Mouse (Mus musculus): Measurements from ENCODE around the gene Cnnm2. TPM values are rescaled to one million over a fixed set of nuclear protein-coding genes. Genes with fewer than 3 reads are reported as not detected.
"Not testable (repeated sequence)": the region's sequence is repeated elsewhere in the genome, so short reads cannot be mapped to it uniquely, and the experiment has no call there.

Cnnm2 gene
- polyA plus RNA-seq, 1 experiment from 2014 or later: 2.9 TPM

GRCm38 (mm10) chr19:46733626-46734025, 27.8 kb upstream of the Cnnm2 start:
- Histone ChIP-seq H3K36me3 (peaks cover 20% of the 10 kb centered on the region; the same call in 1 of the 2 replicates), H3K27me3 (no peaks in the 10 kb centered on the region), H3K4me2 (no peak overlapping the region), H3K4me1 (replicated peaks) (no peaks in the 10 kb centered on the region), H3K9me3 (no peaks in the 10 kb centered on the region), H3K9ac (replicated peaks) (no peak overlapping the region), H3K27ac (no peak overlapping the region), H3K4me3 (replicated peaks) (no peak overlapping the region)
- no peak for ATAC-seq (ENCODE audit: insufficient number of reproducible peaks, insufficient read depth, low FRiP score, low TSS enrichment, low read depth)
- WGBS: 88% methylated on average over 7 of the region's 7 CpGs

- H3K4me1 ChIP-seq (replicated peaks): no peaks in the 10 kb centered on the region
- 75% methylated on average over 5 of the region's 5 CpGs for WGBS
- no peak for ATAC-seq (ENCODE audit: insufficient number of reproducible peaks, insufficient read depth, low FRiP score, low TSS enrichment, low read depth)
- no peak overlapping the region for H3K27ac ChIP-seq
- no peak overlapping the region for H3K4me2 ChIP-seq
- no peaks in the 10 kb centered on the region for H3K9me3 ChIP-seq
- no peak overlapping the region for H3K4me3 ChIP-seq (replicated peaks)
- H3K27me3 ChIP-seq: no peaks in the 10 kb centered on the region
- H3K36me3 ChIP-seq: peaks cover 22% of the 10 kb centered on the region; the same call in 1 of the 2 replicates
- H3K9ac ChIP-seq (replicated peaks): no peak overlapping the region
These were observed 26.2 kb upstream of the Cnnm2 start for GRCm38 (mm10) chr19:46735241-46735640.

DNA sequence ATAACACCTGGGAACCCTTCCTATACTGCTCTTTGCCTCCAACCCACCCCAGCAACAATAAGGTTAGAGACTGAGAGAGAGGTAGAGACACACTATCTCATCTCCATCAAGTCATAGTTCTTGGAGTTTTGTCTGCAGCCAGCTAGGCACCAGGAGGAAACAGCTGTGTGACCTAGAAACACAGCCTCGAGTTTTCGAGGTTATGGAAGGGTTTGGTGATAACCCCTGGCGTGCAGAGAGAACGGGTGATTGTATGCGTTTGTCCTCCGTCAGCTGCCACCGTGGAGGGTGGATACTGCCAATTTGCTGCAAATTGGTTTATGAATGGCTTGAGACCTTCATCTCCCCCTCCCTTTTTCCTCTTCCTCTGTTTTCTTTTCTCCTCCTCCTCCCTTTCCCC, 24.3 kb upstream of the Cnnm2 start:
- H3K4me1 ChIP-seq (replicated peaks): no peaks in the 10 kb centered on the region
- no peak overlapping the region for H3K4me2 ChIP-seq
- H3K36me3 ChIP-seq: peaks cover 16% of the 10 kb centered on the region; the same call in 1 of the 2 replicates
- no peak overlapping the region for H3K9ac ChIP-seq (replicated peaks)
- no peaks in the 10 kb centered on the region for H3K27me3 ChIP-seq
- no peak overlapping the region for H3K27ac ChIP-seq
- WGBS: 81% methylated on average over 7 of the region's 7 CpGs
- no peak for ATAC-seq (ENCODE audit: insufficient number of reproducible peaks, insufficient read depth, low FRiP score, low TSS enrichment, low read depth)
- H3K4me3 ChIP-seq (replicated peaks): no peak overlapping the region
- no peaks in the 10 kb centered on the region for H3K9me3 ChIP-seq

DNA sequence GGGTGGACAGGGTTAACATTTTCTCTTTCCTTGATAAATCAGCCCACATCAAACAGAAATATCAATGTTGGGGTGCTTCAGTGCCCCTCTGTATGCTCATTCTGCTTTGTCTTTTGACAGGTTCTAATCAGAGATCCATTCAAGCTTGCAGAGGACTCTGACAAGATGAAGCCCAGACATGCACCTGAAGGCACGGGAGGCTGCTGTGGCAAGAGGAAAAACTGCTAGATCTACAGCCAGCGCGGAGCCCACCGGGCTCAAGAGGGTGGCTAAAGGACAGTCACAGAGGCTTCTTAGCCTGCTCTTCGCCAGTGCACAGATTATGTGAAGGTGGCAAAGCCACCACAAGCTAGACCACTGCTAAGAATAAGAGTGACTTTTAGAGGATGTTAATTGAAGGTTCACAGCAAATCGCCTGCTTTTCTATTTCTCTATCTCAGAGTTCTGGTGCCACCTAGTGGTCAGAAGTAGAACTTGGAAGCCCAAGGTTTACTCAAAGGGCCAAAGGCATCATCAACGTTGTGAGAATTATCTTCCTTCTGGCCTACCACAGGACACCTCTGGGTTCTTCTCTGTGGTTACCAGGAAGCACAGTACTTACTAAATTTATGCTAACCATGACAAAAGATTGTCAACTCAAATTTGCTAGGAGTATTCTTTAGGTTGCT, 20.9 kb upstream of the Cnnm2 start:
- 55% methylated on average over 7 of the region's 7 CpGs for WGBS
- no peak overlapping the region for H3K4me2 ChIP-seq
- no peak for ATAC-seq (ENCODE audit: insufficient number of reproducible peaks, insufficient read depth, low FRiP score, low TSS enrichment, low read depth)
- H3K9me3 ChIP-seq: no peaks in the 10 kb centered on the region
- H3K27ac ChIP-seq: no peak overlapping the region
- no peak overlapping the region for H3K9ac ChIP-seq (replicated peaks)
- H3K4me1 ChIP-seq (replicated peaks): no peaks in the 10 kb centered on the region
- H3K4me3 ChIP-seq (replicated peaks): no peak overlapping the region
- H3K36me3 ChIP-seq: peaks cover 7% of the 10 kb centered on the region; the same call in 1 of the 2 replicates
- H3K27me3 ChIP-seq: no peaks in the 10 kb centered on the region

DNA sequence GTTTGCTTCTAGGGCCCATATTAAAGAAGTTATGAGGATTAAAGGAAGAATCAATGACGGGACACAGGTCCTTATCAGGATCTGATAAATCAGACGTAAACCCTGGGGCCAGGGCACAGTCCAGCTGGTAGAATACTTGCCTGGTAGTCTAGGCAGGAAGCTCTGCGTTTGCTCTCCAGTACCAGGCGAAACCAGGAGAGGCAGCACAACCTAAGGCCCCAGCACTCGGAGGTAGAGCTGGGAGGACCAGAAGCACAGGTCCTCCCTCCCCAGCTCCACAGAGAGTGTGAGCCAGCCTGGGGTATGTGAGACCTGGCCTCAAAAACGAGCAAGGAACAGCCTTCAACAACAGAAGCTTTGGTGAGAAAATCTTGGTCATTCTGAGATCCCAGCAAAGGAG, 19.8 kb upstream of the Cnnm2 start:
- Histone ChIP-seq H3K4me2 (no peak overlapping the region), H3K4me3 (replicated peaks) (no peak overlapping the region), H3K9ac (replicated peaks) (no peak overlapping the region), H3K27me3 (no peaks in the 10 kb centered on the region), H3K27ac (no peak overlapping the region), H3K36me3 (peaks cover 7% of the 10 kb centered on the region; the same call in 1 of the 2 replicates), H3K4me1 (replicated peaks) (no peaks in the 10 kb centered on the region), H3K9me3 (no peaks in the 10 kb centered on the region)
- 37% methylated on average over 6 of the region's 6 CpGs for WGBS
- no peak for ATAC-seq (ENCODE audit: insufficient number of reproducible peaks, insufficient read depth, low FRiP score, low TSS enrichment, low read depth)

GRCm38 (mm10) chr19:46744681-46745080, 16.7 kb upstream of the Cnnm2 start:
- H3K27me3 ChIP-seq: no peaks in the 10 kb centered on the region
- no peak overlapping the region for H3K9ac ChIP-seq (replicated peaks)
- 76% methylated on average over 9 of the region's 9 CpGs for WGBS

GRCm38 (mm10) chr19:46747799-46748198, 13.6 kb upstream of the Cnnm2 start:
- 94% methylated on average over 3 of the region's 3 CpGs for WGBS
- Histone ChIP-seq H3K36me3 (no peaks in the 10 kb centered on the region), H3K4me2 (no peak overlapping the region), H3K4me1 (replicated peaks) (no peaks in the 10 kb centered on the region), H3K9ac (replicated peaks) (no peak overlapping the region), H3K27me3 (no peaks in the 10 kb centered on the region), H3K9me3 (no peaks in the 10 kb centered on the region), H3K27ac (no peak overlapping the region), H3K4me3 (replicated peaks) (no peak overlapping the region)
- ATAC-seq (ENCODE audit: insufficient number of reproducible peaks, insufficient read depth, low FRiP score, low TSS enrichment, low read depth): no peak

More at GRCm38 (mm10) chr19:46744681-46745080, 16.7 kb upstream of the Cnnm2 start:
- H3K4me3 ChIP-seq (replicated peaks): no peak overlapping the region
- H3K9me3 ChIP-seq: no peaks in the 10 kb centered on the region
- no peaks in the 10 kb centered on the region; the same call in 1 of the 2 replicates for H3K36me3 ChIP-seq
- no peaks in the 10 kb centered on the region for H3K4me1 ChIP-seq (replicated peaks)
- H3K4me2 ChIP-seq: no peak overlapping the region
- ATAC-seq (ENCODE audit: insufficient number of reproducible peaks, insufficient read depth, low FRiP score, low TSS enrichment, low read depth): no peak
- no peak overlapping the region for H3K27ac ChIP-seq

DNA sequence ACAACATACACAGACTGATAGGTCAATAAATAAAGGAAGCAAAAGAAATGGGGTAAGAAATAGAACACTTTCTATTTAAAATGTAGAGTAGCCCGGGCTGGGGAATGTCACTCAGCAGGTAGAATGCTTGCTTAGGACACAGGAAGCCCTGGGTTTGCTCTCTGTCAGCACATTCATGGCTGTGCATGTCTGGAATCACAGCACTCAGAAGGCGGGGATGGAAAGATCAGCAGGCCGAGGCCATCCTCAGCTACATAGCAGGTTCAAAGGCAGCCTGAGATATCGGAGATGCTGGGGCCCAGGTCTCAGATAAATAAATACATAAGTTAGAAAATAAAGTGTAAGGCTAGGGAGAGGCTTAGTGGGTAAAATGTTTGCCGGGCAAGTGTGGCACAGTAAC, 9.2 kb upstream of the Cnnm2 start:
- Histone ChIP-seq H3K36me3 (no peaks in the 10 kb centered on the region), H3K4me1 (replicated peaks) (no peaks in the 10 kb centered on the region), H3K9ac (replicated peaks) (no peak overlapping the region), H3K4me2 (no peak overlapping the region), H3K9me3 (no peaks in the 10 kb centered on the region), H3K4me3 (replicated peaks) (no peak overlapping the region), H3K27me3 (peaks cover 3% of the 10 kb centered on the region; the same call in 1 of the 2 replicates), H3K27ac (no peak overlapping the region)
- WGBS: 85% methylated on average over 5 of the region's 5 CpGs
- ATAC-seq (ENCODE audit: insufficient number of reproducible peaks, insufficient read depth, low FRiP score, low TSS enrichment, low read depth): no peak

DNA sequence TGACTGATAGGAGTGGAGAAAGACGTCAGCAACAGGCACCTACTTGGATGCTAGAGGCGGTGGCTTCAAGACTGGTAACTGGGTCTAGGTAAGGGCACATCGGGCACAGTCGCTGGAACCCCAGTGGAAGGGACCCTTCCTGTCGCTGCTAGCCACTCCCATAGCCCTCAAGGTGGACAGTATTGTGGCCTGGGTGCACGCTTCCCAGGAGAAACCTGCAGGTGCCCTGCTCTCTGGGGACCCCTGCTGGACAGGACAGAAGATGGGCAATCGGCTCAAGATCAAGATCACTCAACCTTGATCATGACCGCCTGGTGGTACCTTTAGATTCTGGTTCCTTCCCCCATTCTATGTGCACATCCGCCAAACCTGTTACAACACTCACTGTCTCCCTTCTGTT, 6.3 kb upstream of the Cnnm2 start:
- Histone ChIP-seq H3K36me3 (no peaks in the 10 kb centered on the region), H3K27ac (no peak overlapping the region), H3K27me3 (peaks cover 16% of the 10 kb centered on the region; the same call in 1 of the 2 replicates), H3K4me3 (replicated peaks) (no peak overlapping the region), H3K9me3 (no peaks in the 10 kb centered on the region), H3K4me2 (no peak overlapping the region), H3K9ac (replicated peaks) (no peak overlapping the region), H3K4me1 (replicated peaks) (no peaks in the 10 kb centered on the region)
- WGBS: 48% methylated on average over 9 of the region's 9 CpGs
- ATAC-seq (ENCODE audit: insufficient number of reproducible peaks, insufficient read depth, low FRiP score, low TSS enrichment, low read depth): no peak

DNA sequence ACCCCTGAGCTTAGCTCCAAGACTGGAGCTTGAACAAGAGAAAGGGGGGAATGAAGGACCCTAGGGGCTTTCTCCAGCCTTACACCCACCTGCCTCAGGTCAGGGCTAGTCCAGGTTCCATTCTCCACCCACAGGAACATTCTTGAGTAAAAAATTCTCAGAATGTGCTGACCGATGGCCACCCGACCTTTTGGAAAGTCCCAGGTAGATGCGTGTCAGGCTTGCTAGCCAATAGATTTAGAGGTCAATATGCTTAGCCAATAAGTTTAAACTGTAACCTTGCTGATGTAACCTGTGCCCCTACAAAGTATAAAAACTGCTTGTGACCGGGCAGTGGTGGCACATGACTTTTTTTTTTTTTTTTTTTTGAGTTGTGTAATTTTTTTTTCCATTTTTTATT, 5.2 kb upstream of the Cnnm2 start:
- WGBS: 89% methylated on average over 4 of the region's 4 CpGs
- ATAC-seq (ENCODE audit: insufficient number of reproducible peaks, insufficient read depth, low FRiP score, low TSS enrichment, low read depth): no peak
- no peak overlapping the region for H3K27ac ChIP-seq
- H3K36me3 ChIP-seq: no peaks in the 10 kb centered on the region
- H3K4me2 ChIP-seq: no peak overlapping the region
- H3K9ac ChIP-seq (replicated peaks): no peak overlapping the region
- H3K9me3 ChIP-seq: no peaks in the 10 kb centered on the region
- H3K27me3 ChIP-seq: peaks cover 16% of the 10 kb centered on the region; the same call in 1 of the 2 replicates
- no peaks in the 10 kb centered on the region for H3K4me1 ChIP-seq (replicated peaks)
- no peak overlapping the region for H3K4me3 ChIP-seq (replicated peaks)

DNA sequence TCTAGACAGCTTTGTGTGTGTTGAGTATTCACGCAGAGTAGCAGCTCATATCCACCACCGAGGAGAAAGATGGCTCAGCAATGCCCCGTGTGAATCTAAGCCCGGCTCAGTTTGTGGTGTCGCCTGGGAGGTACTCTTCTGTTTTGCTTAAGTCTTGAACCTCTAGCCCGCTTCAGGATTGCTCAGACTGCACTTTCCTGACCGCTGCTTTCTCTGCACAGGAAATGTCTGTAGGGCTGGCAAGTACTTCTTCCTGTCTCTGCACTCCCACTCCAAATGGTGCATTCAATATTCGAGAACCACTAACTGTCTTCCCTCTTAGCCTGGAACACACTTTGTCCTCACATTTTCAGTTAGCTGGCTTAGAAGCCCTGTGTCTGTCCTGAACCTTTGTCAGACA, 2.3 kb upstream of the Cnnm2 start:
- ATAC-seq (ENCODE audit: insufficient number of reproducible peaks, insufficient read depth, low FRiP score, low TSS enrichment, low read depth): no peak
- Histone ChIP-seq H3K4me1 (replicated peaks) (peaks cover 13% of the 10 kb centered on the region), H3K27me3 (peaks cover 36% of the 10 kb centered on the region), H3K4me3 (replicated peaks) (no peak overlapping the region), H3K4me2 (no peak overlapping the region), H3K9me3 (no peaks in the 10 kb centered on the region), H3K27ac (no peak overlapping the region), H3K36me3 (no peaks in the 10 kb centered on the region), H3K9ac (replicated peaks) (no peak overlapping the region)
- 72% methylated on average over 8 of the region's 8 CpGs for WGBS

DNA sequence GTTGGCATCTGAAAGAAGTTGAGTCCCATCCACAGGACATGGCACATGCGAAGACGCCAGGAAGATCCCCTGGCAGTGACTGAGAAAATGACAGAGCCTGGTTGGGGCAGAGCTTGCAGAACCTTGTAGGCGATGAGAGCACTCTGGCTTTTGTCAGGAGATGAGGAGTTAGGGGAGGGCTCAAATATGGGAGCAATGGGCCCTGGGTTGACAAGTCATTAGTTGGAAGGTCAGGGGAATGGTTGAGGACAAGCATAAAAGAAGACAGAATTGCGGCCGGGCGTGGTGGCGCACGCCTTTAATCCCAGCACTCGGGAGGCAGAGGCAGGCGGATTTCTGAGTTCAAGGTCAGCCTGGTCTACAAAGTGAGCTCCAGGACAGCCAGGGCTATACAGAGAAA, 1.5 kb upstream of the Cnnm2 start:
- not testable (repeated sequence) for ATAC-seq (ENCODE audit: insufficient number of reproducible peaks, insufficient read depth, low FRiP score, low TSS enrichment, low read depth)

More for the DNA sequence above, 1.5 kb upstream of the Cnnm2 start:
- 89% methylated on average over 10 of the region's 10 CpGs for WGBS
- Histone ChIP-seq H3K27me3 (peaks cover 44% of the 10 kb centered on the region), H3K4me1 (replicated peaks) (peaks cover 21% of the 10 kb centered on the region)
- not testable (repeated sequence) for H3K4me2 ChIP-seq; H3K9ac ChIP-seq (replicated peaks); H3K36me3 ChIP-seq; H3K9me3 ChIP-seq; H3K27ac ChIP-seq; H3K4me3 ChIP-seq (replicated peaks)

Data from limb, embryonic 12.5 days (tissue).